Mouse (Mus musculus): ENCODE data around the gene Jup. TPM values are rescaled to one million over a fixed set of nuclear protein-coding genes. Genes with fewer than 3 reads are reported as not detected.

Gene Jup
- 7.3 and 15.0 TPM in 2 replicates for polyA plus RNA-seq (2012; ENCODE audit: insufficient read depth, insufficient read length, missing spikeins)

GRCm38 (mm10) chr11:100397600-100398389 lies at the start of gene Jup:
Gene Jup, minus strand, starts transcription at chr11:100397763.
- TF ChIP-seq CTCF (IDR thresholded peaks at IDR 0.05; ENCODE audit: low read depth, low read length): 0 out of 2 replicates have a peak, but pooled peaks have one; percentile 2
- TF ChIP-seq POLR2A (IDR thresholded peaks at IDR 0.05; ENCODE audit: borderline replicate concordance, low read depth, low read length): no peak
- Histone ChIP-seq H3K27ac (ENCODE audit: insufficient read depth, low read depth, low read length) (no peak within 1 kb of the TSS), H3K4me3 (ENCODE audit: insufficient read depth, low read length) (peak within 1 kb of the TSS; percentile 63), H3K4me1 (ENCODE audit: control insufficient read depth, insufficient read depth, low read length) (peaks cover 30% of the 10 kb centered on the region)

- no peak overlapping the region for H3K27ac ChIP-seq (ENCODE audit: insufficient read depth, low read depth, low read length)
- no peak overlapping the region for H3K4me3 ChIP-seq (ENCODE audit: insufficient read depth, low read length)
- TF ChIP-seq CTCF (IDR thresholded peaks at IDR 0.05; ENCODE audit: low read depth, low read length): no peak
- no peak for TF ChIP-seq POLR2A (IDR thresholded peaks at IDR 0.05; ENCODE audit: borderline replicate concordance, low read depth, low read length)
- peaks cover 8% of the 10 kb centered on the region for H3K4me1 ChIP-seq (ENCODE audit: control insufficient read depth, insufficient read depth, low read length)
Observed at GRCm38 (mm10) chr11:100442625-100443024, 45.1 kb upstream of the Jup start.

GRCm38 (mm10) chr11:100441797-100442196 lies 44.2 kb upstream of the Jup start, which contains the start of the genes Nt5c3b and Klhl10:
Gene Nt5c3b, minus strand, starts transcription at chr11:100441808.
Gene Klhl10, plus strand, starts transcription at chr11:100441917.
- Histone ChIP-seq H3K4me3 (ENCODE audit: insufficient read depth, low read length) (peak within 1 kb of the TSS; percentile 96), H3K27ac (ENCODE audit: insufficient read depth, low read depth, low read length) (no peak within 1 kb of the TSS), H3K4me1 (ENCODE audit: control insufficient read depth, insufficient read depth, low read length) (peaks cover 8% of the 10 kb centered on the region)
- TF ChIP-seq POLR2A (IDR thresholded peaks at IDR 0.05; ENCODE audit: borderline replicate concordance, low read depth, low read length) (no peak), CTCF (IDR thresholded peaks at IDR 0.05; ENCODE audit: low read depth, low read length) (no peak)

GRCm38 (mm10) chr11:100440691-100441522 lies 43.3 kb upstream of the Jup start:
- H3K27ac ChIP-seq (ENCODE audit: insufficient read depth, low read depth, low read length): no peak overlapping the region

GRCm38 (mm10) chr11:100437901-100438300 lies 40.3 kb upstream of the Jup start:
- Histone ChIP-seq H3K27ac (ENCODE audit: insufficient read depth, low read depth, low read length) (no peak overlapping the region), H3K4me1 (ENCODE audit: control insufficient read depth, insufficient read depth, low read length) (peaks cover 10% of the 10 kb centered on the region), H3K4me3 (ENCODE audit: insufficient read depth, low read length) (no peak overlapping the region)
- TF ChIP-seq POLR2A (IDR thresholded peaks at IDR 0.05; ENCODE audit: borderline replicate concordance, low read depth, low read length) (no peak), CTCF (IDR thresholded peaks at IDR 0.05; ENCODE audit: low read depth, low read length) (no peak)

More at GRCm38 (mm10) chr11:100440691-100441522, 43.3 kb upstream of the Jup start:
- Histone ChIP-seq H3K4me1 (ENCODE audit: control insufficient read depth, insufficient read depth, low read length) (peaks cover 8% of the 10 kb centered on the region), H3K4me3 (ENCODE audit: insufficient read depth, low read length) (peak overlapping the region; percentile 96)
- TF ChIP-seq POLR2A (IDR thresholded peaks at IDR 0.05; ENCODE audit: borderline replicate concordance, low read depth, low read length) (0 out of 2 replicates have a peak, but pooled peaks have one; percentile 48), CTCF (IDR thresholded peaks at IDR 0.05; ENCODE audit: low read depth, low read length) (no peak)

GRCm38 (mm10) chr11:100435678-100436246 lies 38.2 kb upstream of the Jup start:
- Histone ChIP-seq H3K27ac (ENCODE audit: insufficient read depth, low read depth, low read length) (no peak overlapping the region), H3K4me1 (ENCODE audit: control insufficient read depth, insufficient read depth, low read length) (peaks cover 10% of the 10 kb centered on the region), H3K4me3 (ENCODE audit: insufficient read depth, low read length) (no peak overlapping the region)
- TF ChIP-seq CTCF (IDR thresholded peaks at IDR 0.05; ENCODE audit: low read depth, low read length) (no peak), POLR2A (IDR thresholded peaks at IDR 0.05; ENCODE audit: borderline replicate concordance, low read depth, low read length) (no peak)

GRCm38 (mm10) chr11:100432002-100432401 lies 34.4 kb upstream of the Jup start:
- Histone ChIP-seq H3K4me1 (ENCODE audit: control insufficient read depth, insufficient read depth, low read length) (peaks cover 5% of the 10 kb centered on the region; the same call in 1 of the 2 replicates), H3K27ac (ENCODE audit: insufficient read depth, low read depth, low read length) (no peak overlapping the region), H3K4me3 (ENCODE audit: insufficient read depth, low read length) (no peak overlapping the region)
- TF ChIP-seq CTCF (IDR thresholded peaks at IDR 0.05; ENCODE audit: low read depth, low read length) (no peak), POLR2A (IDR thresholded peaks at IDR 0.05; ENCODE audit: borderline replicate concordance, low read depth, low read length) (no peak)

- Histone ChIP-seq H3K4me3 (ENCODE audit: insufficient read depth, low read length) (no peak overlapping the region), H3K27ac (ENCODE audit: insufficient read depth, low read depth, low read length) (no peak overlapping the region), H3K4me1 (ENCODE audit: control insufficient read depth, insufficient read depth, low read length) (peaks cover 6% of the 10 kb centered on the region)
- TF ChIP-seq POLR2A (IDR thresholded peaks at IDR 0.05; ENCODE audit: borderline replicate concordance, low read depth, low read length) (no peak), CTCF (IDR thresholded peaks at IDR 0.05; ENCODE audit: low read depth, low read length) (no peak)
Observed at GRCm38 (mm10) chr11:100430052-100430451, 32.5 kb upstream of the Jup start.

GRCm38 (mm10) chr11:100428612-100429199 lies 31.1 kb upstream of the Jup start:
- Histone ChIP-seq H3K4me1 (ENCODE audit: control insufficient read depth, insufficient read depth, low read length) (peaks cover 4% of the 10 kb centered on the region), H3K27ac (ENCODE audit: insufficient read depth, low read depth, low read length) (no peak overlapping the region), H3K4me3 (ENCODE audit: insufficient read depth, low read length) (no peak overlapping the region)
- no peak for TF ChIP-seq CTCF (IDR thresholded peaks at IDR 0.05; ENCODE audit: low read depth, low read length)
- no peak for TF ChIP-seq POLR2A (IDR thresholded peaks at IDR 0.05; ENCODE audit: borderline replicate concordance, low read depth, low read length)
